Mouse (Mus musculus): Measurements from ENCODE around the gene Mfsd5.

Gene Mfsd5

DNA sequence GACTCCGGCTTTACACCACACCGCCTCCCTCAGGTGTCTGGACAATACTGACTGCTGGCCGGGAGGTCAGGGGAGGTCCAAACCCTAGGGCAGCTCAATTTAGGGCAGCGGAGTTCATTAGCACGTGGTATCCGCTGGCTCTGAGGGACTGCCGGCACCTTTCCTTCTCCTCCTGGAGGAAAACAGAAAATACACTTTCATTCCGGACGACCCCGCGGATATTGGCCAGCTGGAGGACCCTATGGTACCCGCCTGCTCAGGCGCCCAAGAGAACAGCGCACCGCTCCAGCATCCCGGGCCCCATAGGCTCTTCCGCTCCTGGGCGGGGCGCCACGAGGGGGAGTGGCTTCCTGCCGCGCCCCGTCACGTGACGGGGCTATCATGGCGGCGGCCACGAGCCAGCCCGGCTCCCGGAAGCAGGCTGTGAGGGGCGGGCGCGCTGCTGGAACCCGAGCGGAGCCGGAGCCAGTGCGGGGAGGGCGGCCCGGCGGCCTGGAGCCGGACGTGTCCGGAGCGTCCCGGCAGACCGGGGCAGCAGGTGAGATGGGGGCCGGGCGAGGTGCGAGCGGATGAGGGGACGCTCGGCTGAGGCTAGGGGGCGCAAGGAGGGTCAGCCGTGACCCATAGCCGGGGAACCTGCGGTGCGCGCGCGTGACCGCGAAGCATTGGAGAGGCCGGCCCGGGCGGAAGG is at the start of gene Mfsd5:
Gene Mfsd5 (plus strand): TSS at position 363 of the 691 bp plus-strand sequence.
- DNase-seq (ENCODE audit: low read depth) = peak; percentile 76

DNA sequence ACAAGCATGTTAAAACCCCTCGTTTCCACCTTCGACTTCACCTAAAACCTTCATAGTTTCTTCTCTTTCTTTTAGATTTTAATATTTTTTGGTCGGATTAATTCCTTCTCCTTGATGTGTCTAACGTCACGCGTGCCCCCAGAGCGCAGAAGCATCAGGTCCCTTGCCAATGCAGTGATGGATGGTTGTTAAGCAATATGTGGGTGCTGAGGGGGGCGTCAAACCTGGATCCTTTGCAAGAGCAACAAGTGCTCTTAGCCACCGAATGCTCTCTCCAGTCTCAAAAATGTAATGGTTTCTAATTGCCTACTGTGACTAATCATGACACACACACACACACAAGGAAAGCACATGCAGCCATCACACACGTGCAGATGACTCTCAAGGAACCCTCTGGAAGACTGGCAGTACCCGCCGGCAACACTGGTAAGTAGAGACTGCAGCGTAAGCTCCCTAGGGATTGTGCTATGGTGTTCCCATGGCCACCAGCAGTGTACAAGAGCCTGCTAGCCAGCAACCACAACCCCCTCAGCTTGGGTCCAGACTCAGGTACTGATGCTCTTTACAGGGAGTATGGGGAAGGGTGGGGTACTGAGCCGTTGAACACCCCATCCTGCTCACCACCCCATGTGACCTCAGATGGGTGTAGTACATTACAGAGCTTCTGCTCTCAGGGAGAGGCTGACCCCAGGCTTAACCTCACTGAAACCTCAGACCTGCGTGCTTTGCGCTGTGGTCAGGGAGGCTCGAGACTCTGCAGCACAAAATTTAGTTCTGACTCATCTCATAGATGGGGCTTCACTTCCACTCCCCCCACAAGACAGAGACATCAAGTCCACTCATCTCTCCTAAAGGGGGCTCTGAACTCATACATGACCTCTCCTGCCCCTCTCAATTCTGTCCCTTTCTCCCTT is 48.6 kb upstream of the Mfsd5 start:
- no peak for DNase-seq (ENCODE audit: low read depth)

DNA sequence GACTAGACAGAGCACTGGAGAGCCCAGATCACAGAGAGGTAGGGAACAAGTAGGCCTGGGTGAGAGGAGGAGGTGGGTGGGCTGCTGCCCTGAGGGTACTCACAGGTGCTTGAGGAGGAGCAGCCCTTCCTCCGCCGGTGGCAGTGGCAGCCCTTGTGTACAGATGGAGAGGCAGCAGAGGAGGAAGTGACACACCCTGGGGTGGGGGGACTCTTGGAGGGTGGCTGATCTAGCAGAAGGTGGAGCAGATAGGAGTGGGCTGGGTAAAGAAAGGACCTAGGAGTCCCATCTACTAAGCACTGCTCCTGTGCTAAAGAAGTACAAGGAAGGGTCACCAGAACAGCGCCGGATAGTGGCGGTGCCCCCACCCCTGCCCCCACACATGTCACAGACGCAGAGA is 47.5 kb upstream of the Mfsd5 start, which contains the start of gene Itgb7:
Gene Itgb7 (minus strand): TSS at position 197 of the 400 bp plus-strand sequence.
- DNase-seq (ENCODE audit: low read depth) = no peak

DNA sequence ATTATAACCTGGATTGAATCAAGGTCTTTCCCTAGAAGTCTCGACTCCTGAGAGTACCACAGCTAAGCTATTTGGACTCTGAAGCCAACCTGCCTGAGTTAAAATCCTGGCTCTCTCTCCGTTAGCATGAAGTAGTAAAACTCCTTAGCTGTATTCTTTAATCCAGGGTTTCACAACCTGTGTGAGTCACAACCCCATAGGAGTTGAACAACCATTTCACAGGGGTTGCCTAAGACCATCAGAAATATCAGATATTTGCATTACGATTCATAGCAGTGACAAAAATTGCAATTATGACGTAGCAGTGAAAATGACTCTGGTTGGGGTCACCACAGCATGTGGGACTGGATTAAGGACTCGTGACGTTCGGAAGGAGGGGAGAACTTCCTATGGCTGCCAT is 46.5 kb upstream of the Mfsd5 start:
- no peak for DNase-seq (ENCODE audit: low read depth)

DNA sequence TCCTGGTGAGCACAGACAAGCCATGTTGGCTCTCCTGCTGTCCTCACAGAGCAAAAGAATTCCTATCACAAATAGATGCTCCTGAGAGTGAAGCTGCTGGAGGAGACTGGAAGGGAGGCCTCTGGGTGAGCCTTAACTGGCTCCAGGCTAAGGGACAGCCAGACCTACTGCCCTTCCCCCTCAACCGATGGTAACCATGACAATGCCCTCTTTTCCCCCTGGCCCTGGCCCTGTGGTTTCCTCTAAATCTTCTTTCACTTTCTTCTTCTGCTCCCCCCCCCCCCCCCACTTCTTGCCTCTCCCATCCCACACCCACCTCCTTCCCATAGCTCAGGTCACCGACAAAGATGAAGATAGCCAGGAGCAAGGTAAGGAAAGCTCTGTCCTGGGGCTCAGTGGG is 45.4 kb upstream of the Mfsd5 start:
- DNase-seq (ENCODE audit: low read depth) = no peak

DNA sequence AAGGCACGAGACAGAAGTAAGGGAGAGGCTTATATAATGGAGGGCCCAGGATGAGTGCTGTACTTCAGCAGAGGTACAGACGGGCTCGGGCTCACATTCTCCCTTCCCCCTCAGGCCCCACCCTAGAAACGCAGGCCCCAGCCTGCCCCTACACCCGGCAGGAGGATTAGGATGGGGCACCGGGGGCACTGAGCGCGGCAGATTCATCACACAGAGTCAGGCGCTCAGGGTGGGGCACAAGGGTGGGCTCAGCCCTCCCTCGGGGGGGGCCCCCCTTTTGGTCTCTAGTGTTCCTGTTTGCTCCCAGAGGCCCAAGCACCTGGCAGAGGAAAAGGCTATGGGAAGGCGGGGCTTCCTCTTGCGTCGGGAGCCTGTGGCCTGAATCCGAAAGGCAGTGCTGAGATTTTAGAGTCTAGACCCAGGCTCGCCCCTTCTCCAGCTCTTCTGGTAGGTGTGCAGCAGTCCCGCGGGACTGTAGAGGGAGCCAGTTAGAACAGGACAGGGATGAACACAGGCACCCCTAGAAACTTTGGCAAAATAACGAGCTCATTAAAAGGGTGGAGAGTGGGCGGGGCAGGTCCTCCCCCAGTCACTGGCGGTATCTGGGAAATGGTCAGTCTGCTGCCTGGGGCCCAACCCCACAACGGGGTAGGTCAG is 43.8 kb upstream of the Mfsd5 start:
- DNase-seq (ENCODE audit: low read depth) = no peak

DNA sequence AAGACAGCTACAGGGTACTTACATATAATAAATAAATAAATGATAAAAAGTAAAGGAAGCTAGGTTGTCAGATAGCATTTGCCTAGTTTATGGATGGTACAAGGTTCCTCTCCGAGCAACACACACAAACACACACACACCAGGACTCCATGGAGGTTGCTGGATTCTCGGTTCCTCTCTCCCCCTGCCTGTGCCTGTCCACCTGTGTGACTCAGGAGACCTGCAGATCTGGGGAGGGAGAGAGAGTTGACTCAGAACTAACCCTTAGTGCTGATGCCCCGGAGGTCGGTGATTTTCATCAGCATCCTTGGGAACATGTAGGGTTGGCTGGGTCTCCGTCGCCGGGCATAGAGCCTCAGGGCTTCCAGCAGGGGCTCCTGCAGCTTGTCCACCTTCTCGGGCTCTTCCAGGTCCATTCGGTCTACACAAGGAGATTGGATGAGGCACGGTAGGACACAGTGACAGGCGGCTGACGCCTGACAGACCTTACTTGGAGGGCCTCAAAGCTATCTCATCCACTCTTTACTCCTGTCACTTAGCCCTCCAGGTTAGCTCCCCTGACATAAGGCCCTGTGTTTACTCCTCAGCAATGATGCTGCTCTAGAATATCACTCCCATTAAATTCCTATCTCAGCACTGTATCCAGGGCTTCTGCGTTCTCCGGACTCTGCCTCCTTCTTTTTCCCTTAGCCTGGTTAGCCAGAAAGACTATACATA is 40.6 kb upstream of the Mfsd5 start:
- DNase-seq (ENCODE audit: low read depth) = no peak

DNA sequence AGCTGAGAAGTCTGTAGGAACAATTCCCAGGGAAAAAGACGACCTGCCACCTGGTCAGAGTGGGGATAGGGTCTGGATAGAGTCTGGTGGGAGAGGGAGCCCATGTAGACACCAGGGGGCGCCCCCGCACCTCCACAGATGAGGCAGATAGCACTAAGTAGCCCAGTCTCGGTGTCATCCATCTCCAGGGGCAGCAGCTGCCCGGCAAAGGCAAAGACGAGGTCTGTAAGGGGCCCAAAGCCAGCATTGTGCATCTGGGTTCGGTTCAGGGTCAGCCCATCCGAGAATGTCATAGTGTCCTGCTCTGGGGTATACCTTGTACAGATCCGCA is 40.0 kb upstream of the Mfsd5 start:
- DNase-seq (ENCODE audit: low read depth) = peak; percentile 68

DNA sequence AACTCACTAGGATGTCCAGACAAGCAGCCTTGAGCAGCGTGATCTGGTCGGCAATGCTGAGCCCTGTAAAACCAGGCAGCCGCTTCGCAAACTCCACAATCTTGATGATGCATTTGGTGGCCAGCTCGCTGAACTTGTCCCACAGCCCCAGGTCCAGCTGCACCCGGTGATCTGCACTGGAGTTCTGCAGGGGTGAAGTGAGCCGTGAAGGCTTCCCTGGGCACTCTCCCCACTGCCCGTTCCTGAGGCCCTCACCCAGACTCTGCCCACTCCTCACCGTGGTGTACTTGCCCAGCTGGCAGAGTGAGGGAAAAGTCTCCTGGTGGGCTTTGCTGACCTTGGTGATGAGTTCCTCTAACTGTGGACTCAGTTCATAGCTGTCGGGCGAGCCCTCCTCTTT is 39.4 kb upstream of the Mfsd5 start:
- no peak for DNase-seq (ENCODE audit: low read depth)

DNA sequence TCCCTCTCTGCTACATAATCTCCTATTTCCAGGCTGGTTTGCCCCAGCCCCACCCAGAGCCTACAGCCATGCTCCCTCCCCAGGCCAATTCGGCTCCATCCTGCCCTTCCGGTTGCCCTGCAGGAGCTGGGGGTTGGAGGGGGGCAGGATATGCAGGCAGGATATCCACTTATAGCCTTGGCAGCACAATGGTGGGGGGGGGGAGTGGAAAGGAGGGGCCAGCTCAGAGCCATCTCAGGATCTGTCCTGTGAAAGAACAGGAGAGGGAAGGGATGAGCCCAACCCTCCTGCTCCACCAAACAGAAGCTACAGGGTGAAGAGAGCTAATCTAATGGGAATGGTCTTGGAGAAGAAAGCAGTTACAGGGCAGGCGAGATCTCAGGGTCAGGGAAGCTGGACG is 38.6 kb upstream of the Mfsd5 start:
- DNase-seq (ENCODE audit: low read depth) = no peak

DNA sequence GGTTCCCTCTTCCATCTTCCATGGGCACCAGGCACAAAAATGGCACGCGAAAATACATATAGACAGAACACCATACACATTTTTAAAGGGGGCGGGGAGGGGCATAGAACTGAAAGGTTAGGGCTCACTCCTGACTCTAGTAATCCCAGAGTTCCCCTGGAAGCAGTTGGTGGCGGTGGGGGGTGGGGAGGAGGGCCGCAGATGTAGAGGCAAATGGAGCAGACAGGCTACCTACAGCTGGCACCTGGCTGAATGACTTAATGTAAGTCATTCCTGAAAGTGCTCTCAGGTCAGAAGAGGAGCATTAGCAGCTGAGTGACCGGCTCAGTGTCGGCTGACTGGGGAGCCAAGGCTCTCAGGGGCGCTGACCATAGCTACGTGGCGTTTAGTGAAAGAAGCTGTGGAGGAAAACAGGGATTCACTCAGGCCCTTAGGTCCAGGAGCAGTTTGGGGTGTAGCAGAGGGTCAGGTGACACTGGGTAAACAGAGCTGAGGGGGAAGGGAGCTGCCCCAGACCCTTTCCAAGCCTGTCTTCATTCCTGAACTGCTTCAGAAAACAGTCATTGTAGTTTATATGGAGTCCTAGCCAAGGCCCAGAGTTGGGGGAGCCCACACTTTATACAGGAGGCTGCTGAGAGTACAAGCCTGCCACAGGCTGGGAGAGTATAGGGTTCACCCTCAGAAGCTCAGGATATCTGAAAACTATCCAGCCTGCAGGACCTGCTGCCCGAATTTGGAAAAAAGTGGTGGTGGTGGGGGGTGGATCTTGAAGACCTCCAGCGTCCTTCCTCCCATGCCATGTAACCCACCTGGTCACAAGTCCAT is 36.6 kb upstream of the Mfsd5 start:
- DNase-seq (ENCODE audit: low read depth) = no peak

DNA sequence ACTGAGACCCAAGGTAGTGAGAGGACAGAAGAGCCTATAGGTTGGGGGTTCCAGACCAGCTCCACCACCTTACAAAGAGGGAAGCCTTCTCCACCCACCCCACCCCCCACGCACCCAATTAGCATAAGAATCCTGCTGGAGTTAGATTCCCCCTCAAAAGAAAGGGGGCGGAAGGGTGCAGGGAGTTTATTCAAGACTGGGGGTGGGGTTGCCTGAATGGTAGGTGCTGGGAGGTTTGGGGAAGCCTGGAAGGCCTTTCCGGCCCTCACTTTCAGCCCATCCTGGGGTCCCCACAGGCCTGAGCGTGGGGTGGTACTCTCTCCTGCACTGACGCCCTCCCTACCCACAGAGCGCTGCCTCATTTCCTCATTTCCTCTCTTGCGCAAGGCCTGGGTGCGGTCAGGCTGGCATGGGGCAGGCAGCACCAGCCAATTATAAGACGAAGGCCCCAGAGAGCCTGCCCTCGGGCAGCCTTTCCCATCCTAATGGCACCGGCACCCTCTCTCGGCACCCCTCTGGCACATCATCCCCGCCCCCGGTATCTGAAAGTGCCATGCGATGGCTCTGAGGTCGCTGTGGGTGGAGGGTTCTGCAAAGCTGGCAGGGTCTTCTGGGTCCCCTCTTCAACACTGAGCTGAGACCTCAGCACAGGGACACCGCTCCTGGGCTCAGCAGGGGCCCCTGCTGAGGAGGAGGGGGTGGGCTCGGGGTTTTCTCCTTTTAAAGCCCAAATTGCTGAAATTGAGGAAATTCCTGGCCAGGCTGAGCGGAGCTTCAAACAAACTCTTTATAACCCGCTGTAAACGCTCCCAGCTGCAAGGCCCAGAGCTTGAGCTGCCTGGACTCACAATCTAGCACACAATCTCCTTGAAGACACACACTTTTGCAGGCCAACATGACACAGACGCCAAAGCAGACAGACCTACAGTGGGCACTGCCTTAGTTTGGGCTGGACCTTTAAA is 35.7 kb upstream of the Mfsd5 start:
- DNase-seq (ENCODE audit: low read depth) = peak; percentile 72

DNA sequence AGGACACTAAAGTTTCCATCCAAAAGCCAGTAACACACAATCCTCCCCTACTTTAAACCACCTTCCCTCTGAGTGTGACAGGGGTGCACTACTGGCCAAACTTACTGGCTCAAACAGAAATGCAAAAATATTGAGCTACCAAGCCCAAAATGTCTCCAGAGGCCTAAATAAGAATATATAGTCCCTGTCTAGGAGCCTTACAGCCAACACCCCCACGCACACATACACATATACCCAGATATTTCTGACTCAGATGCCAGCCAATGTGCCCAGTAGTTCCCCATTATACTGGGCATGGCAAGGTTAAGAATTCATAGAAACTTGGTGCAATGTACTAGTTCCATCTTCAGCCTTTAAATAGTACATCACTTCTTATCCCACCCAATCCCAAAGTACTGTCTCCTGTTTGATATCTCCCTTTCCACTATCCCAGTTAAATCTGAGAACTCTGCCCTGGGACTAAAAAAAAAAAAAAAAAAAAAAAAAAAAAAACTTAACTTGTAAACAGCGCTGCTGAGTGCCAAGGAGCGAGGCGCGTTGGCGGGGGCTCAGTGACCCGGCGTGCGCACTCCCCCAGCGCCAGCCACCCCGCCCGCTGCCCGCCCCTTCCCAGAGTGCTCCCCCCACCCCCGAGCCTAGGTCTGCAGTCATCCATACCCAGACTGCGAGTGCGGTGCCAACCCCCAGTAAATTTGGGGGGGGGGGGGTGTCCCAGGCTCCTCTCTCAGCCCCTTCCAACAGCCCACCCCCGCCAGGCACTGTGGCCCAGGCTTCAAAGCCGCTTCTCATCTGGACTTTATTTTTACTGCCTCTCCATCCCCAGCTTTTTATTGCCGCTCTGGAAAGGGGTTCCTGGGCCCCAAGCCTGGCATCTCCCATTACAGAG is 34.7 kb upstream of the Mfsd5 start:
- no peak for DNase-seq (ENCODE audit: low read depth)

DNA sequence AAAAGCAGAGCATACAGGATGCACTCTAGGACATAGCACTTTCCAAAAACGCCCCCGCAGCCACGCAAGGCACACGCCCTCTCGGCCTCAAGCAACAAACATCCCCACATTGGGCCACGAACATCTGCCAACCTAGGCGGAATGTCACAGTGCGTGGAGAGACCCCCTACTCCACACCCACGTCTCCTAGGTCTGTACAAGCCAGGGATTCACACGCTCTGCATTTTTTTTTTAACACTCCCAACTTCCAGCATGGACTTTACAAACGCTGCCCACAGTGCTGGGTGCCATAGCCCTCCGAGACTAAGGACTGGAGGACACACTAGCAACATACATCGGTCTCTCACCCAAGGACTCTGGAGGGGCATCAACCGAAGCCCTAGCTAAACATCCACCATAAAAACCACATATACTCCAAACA is 33.8 kb upstream of the Mfsd5 start:
- DNase-seq (ENCODE audit: low read depth) = no peak

DNA sequence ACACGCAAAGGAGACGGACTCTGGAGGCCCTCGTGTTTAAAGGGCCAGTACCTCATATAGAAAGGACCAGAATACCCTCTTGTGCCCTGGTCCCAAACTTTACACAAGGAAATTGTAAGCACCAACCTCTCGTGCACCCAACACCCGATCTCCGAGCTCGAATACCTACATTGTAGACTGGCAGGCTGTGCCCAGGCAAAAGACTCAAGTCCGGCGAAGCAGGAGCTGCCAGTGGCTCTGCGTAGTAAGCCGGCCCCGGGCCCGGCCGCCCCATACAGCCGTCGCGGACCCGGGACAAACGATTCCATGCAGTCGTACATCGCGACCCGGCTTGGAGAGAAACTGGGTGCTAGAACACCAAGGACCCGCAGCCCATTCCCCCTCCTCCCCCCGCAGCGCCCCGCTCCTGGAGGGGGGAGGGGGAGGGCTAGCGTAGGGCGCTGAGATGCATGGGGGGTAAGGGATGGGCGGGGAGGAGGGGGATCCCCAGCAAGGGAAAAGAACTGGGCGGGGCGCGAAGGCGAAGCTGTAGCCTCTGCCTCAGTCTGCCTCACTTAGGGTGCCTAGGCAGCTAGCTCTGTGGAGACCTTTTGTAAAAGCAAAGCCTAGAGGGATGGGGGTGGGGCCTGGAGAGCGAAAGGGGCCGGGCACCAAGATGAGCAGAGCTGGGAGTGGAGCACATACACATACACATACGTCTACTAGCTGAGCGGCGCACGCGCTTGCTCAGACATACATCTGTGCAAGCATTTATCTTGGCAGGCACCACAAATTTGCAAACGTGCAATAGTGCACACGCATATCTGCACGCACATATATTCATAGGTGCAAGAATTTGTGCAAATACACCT is 33.1 kb upstream of the Mfsd5 start:
- DNase-seq (ENCODE audit: low read depth) = peak; percentile 60

DNA sequence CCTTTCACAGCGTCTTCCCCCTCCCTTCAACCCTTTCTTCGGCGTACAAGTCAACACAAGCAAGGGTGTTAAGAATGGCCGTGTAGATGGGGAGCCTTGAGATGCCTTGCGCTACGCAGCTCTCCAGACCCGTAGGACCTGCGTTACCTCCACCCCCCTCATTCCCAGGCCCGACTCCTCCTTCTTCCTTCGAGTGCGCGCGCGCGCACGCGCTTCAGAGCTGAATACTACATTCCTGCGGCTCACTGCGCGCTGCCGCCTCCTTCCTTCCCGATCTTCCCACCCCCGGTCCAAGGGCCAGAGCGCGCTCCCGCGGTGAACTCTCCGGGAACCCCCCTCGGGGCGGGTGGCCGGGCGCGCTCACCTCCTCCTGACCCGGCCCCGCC is 32.4 kb upstream of the Mfsd5 start:
- DNase-seq (ENCODE audit: low read depth) = peak; percentile 66

DNA sequence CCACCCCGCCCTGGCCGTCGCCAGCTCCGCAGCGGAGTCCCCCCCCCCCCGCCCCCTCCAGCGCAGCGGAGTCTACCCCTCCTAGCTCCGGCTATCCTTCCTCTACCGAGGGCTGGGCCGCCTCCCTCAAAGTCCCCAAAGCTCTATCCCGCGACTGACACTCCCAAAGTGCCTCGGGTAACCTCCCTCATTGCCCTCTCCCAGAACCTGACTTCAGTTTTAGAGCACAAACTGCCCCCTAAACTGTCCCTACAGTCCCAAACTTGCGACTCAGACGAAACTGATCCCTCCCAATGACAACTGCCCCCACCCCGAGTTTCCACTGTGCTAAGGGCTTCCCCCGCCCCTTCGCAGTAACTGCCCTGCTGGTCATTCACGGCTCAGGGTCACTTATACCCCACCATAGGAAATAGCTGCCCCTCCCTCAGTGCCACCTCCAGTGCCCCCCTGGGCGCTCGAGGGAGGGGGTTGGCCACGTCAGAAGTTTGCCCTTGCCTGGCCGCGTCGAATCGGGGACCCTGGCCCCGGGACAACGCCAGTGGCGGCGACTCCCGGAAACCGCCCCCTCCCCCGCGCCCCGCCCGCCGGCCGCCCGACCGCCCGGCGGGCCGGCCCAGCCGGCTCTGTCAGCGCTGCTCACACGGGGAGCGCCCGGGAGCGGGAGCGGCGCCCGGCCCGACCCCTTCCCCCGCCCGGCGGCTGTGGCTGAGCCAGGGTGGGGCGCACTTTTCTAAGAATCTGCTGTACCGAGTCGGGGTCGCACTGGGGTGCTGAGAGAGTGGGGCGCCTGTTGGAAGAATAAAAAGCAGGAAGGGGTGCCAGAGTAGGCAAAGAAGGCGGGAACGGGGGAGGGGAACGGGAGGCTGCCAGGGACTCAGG is 31.8 kb upstream of the Mfsd5 start:
- no peak for DNase-seq (ENCODE audit: low read depth)

Data from c-Kit-positive CD71-negative TER-119-negative erythroid progenitor cells, embryonic 14.5 days (primary cell).